Mouse (Mus musculus) thymus, postnatal 10 days (tissue): Measurements from ENCODE around the gene Plod2.

ENCODE experiments used
- DNase-seq, 2 experiments: peaks; one replicate each; pipeline ENCODE4 v3.0.0; 2021; ENCODE audit warnings: low spot score in 2 of 2

The Plod2 gene

GRCm38 (mm10) chr9:92541977-92542561 lies at the start of gene Plod2:
Gene Plod2, plus strand, starts transcription at chr9:92542223.
- DNase-seq = peak; percentile 44 to 57

GRCm38 (mm10) chr9:92499710-92500410 lies 42.2 kb upstream of the Plod2 start:
- DNase-seq = peak; percentile 46 to 89

GRCm38 (mm10) chr9:92504256-92504655 lies 37.8 kb upstream of the Plod2 start:
- DNase-seq = no peak

GRCm38 (mm10) chr9:92504889-92505288 lies 37.1 kb upstream of the Plod2 start:
- no peak for DNase-seq

GRCm38 (mm10) chr9:92511696-92512095 lies 30.3 kb upstream of the Plod2 start:
- DNase-seq = no peak

- no peak for DNase-seq
Measured at GRCm38 (mm10) chr9:92517036-92517435, 25.0 kb upstream of the Plod2 start.

- DNase-seq = no peak
Measured at GRCm38 (mm10) chr9:92520751-92521150, 21.3 kb upstream of the Plod2 start.

GRCm38 (mm10) chr9:92524506-92524905 lies 17.5 kb upstream of the Plod2 start:
- no peak for DNase-seq

- no peak for DNase-seq
Measured at GRCm38 (mm10) chr9:92530055-92530454, 12.0 kb upstream of the Plod2 start.

GRCm38 (mm10) chr9:92537735-92538134 lies 4.3 kb upstream of the Plod2 start:
- DNase-seq = no peak

GRCm38 (mm10) chr9:92538216-92538615 lies 3.8 kb upstream of the Plod2 start:
- no peak for DNase-seq

GRCm38 (mm10) chr9:92542591-92543416 lies 781 bp downstream of the Plod2 start:
- peak; percentile 21 to 44 for DNase-seq

- DNase-seq = no peak
Measured at GRCm38 (mm10) chr9:92544146-92544545, 2.1 kb downstream of the Plod2 start.

GRCm38 (mm10) chr9:92545021-92545420 lies 3.0 kb downstream of the Plod2 start:
- no peak for DNase-seq

GRCm38 (mm10) chr9:92546446-92546845 lies 4.4 kb downstream of the Plod2 start:
- no peak for DNase-seq

- no peak for DNase-seq
Measured at GRCm38 (mm10) chr9:92547106-92547505, 5.1 kb downstream of the Plod2 start.

GRCm38 (mm10) chr9:92547821-92548220 lies 5.8 kb downstream of the Plod2 start:
- DNase-seq = no peak

- DNase-seq = no peak
Measured at GRCm38 (mm10) chr9:92548603-92549002, 6.6 kb downstream of the Plod2 start.

- no peak for DNase-seq
Measured at GRCm38 (mm10) chr9:92549811-92550490, 7.9 kb downstream of the Plod2 start.

GRCm38 (mm10) chr9:92550981-92551380 lies 9.0 kb downstream of the Plod2 start:
- DNase-seq = no peak

GRCm38 (mm10) chr9:92551666-92552065 lies 9.6 kb downstream of the Plod2 start:
- no peak for DNase-seq

GRCm38 (mm10) chr9:92552691-92553090 lies 10.7 kb downstream of the Plod2 start:
- no peak for DNase-seq
